Mouse (Mus musculus): Measurements from ENCODE around the gene Kcnma1. TPM values are rescaled to one million over a fixed set of nuclear protein-coding genes. Genes with fewer than 3 reads are reported as not detected.

The Kcnma1 gene
- polyA plus RNA-seq, 1 experiment from 2014 or later, result 0.05 TPM

DNA sequence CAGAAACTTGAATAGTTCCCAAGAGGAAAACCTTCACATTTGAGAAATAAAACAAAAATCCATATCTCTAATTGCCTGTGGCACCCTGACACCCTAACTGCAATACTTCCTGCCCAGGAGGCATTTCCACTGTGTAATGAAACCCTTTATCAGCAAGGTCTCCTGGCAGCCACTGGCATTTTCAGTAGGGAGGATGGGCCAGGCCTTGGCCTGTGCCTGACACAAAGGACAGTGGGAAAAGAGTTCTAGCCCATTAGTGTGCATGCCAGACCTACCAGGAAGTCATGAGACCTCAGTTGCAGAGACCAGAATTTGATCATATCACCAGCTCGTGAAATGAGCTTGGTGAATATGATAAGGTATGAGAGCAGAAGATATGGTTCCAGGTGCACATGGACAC, 488.4 kb downstream of the Kcnma1 start:
- Histone ChIP-seq H3K9ac (ENCODE audit: low read depth, low read length) (no peak overlapping the region), H3K36me3 (ENCODE audit: control insufficient read depth, insufficient read depth) (no peaks in the 10 kb centered on the region), H3K27ac (ENCODE audit: low read length) (no peak overlapping the region), H3K9me3 (replicated peaks; ENCODE audit: control insufficient read depth, low read length) (no peaks in the 10 kb centered on the region), H3K4me3 (ENCODE audit: low read depth, low read length) (no peak overlapping the region), H3K4me1 (ENCODE audit: control insufficient read depth, low read depth, low read length) (no peaks in the 10 kb centered on the region), H3K27me3 (ENCODE audit: control insufficient read depth, insufficient read depth, low read depth, low read length) (no peaks in the 10 kb centered on the region), H3K4me2 (ENCODE audit: low read depth, low read length) (no peak overlapping the region)
- 42% methylated on average over 1 of the region's 1 CpGs for WGBS (ENCODE audit: insufficient replicate concordance)
- ATAC-seq (ENCODE audit: low read depth), result no peak

DNA sequence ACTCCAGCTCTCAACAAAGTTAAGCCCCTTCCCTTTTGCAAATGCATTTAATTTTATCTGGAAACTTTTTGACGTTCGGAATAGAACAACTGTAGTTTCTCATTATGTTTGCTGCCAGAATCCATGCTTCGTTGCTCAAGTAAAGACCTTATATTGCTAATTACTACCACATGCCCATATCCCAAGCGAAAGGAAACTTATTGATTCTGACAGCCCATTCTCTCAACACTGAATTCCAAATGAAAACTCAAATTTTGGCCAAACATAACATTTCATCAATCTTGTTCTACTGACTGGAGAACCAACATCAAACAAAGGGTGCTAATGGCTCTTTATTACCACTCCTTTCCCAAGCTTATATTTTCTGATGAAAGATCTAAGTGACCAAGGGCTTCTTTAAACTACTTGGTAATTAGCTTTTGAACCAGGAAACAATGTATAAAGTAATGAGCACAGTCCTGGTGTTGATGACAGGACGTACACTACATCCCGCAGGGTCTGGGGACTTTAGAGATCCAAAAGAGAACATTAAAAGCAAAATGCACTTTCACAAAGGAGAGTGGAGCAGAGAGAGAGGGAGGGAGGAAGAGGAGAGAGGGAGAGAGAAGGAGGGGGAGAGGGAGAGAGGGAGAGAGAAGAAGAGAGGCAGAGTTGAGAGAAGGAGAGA, 490.3 kb downstream of the Kcnma1 start:
- 61% methylated on average over 6 of the region's 6 CpGs for whole genome bisulfite sequencing (ENCODE audit: insufficient replicate concordance)
- ATAC-seq (ENCODE audit: low read depth), result no peak
- Histone ChIP-seq H3K4me2 (ENCODE audit: low read depth, low read length) (no peak overlapping the region), H3K4me3 (ENCODE audit: low read depth, low read length) (no peak overlapping the region), H3K9me3 (replicated peaks; ENCODE audit: control insufficient read depth, low read length) (no peaks in the 10 kb centered on the region), H3K27me3 (ENCODE audit: control insufficient read depth, insufficient read depth, low read depth, low read length) (no peaks in the 10 kb centered on the region), H3K36me3 (ENCODE audit: control insufficient read depth, insufficient read depth) (no peaks in the 10 kb centered on the region), H3K9ac (ENCODE audit: low read depth, low read length) (no peak overlapping the region), H3K27ac (ENCODE audit: low read length) (no peak overlapping the region), H3K4me1 (ENCODE audit: control insufficient read depth, low read depth, low read length) (no peaks in the 10 kb centered on the region)

DNA sequence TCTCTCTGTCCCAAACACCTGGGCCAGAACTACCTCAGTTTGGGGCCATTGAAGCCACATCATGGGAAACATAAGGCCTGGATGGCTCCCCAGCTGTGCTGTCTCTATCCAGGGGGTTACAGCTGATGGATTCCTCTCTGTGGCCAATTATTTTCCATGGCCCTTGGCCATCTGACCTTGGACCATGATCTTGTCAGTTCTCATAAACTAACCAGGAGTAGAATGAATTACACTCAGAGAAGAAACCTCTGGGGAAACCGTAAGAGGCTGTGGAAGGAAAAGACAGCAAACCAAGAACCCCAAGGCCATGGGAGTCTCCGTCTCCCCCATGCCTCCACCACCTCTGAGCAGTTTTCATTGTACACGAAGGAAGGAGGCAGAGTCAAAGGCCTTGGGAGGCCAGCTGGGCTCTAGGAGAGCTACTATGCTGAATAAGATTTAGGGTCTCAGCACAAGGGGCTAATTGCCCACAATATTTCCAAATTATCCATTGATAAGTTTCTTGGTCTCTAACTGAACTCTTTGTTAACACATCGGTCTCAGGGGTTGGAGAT, 491.6 kb downstream of the Kcnma1 start:
- 61% methylated on average over 4 of the region's 4 CpGs for WGBS (ENCODE audit: insufficient replicate concordance)

DNA sequence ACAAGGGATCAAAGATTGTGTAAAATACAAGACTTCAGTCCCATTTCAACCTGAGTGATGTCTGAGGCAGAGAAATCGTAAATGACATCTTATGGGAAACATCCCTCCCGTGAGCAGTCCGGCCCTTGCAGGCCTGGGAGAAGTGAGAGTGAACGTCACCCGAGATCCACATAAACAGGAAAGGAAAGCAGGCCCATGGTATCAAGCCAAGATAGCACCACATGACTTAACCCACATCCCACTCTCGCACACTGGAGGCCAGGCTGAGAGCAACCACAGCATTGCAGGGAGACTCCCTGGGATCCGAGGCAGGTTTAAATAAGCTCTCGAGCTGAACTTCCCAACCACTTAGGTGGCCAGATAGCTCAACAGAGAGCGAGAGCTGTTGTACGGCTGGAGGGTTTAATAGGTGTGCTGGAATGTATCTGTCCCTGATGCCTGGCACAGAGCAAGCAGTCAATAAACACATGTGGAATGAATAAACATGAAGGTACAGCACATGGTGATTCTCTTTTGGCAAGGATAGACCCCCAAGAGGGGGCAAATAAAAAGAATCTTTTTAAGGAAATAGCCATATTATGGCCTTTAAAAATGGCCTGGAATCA, 493.1 kb downstream of the Kcnma1 start:
- H3K36me3 ChIP-seq (ENCODE audit: control insufficient read depth, insufficient read depth), result no peaks in the 10 kb centered on the region
- H3K27ac ChIP-seq (ENCODE audit: low read length), result no peak overlapping the region
- no peak overlapping the region for H3K4me3 ChIP-seq (ENCODE audit: low read depth, low read length)
- H3K4me1 ChIP-seq (ENCODE audit: control insufficient read depth, low read depth, low read length), result no peaks in the 10 kb centered on the region
- 52% methylated on average over 10 of the region's 10 CpGs for WGBS (ENCODE audit: insufficient replicate concordance)
- no peak for ATAC-seq (ENCODE audit: low read depth)
- no peaks in the 10 kb centered on the region for H3K9me3 ChIP-seq (replicated peaks; ENCODE audit: control insufficient read depth, low read length)
- no peak overlapping the region for H3K4me2 ChIP-seq (ENCODE audit: low read depth, low read length)
- H3K27me3 ChIP-seq (ENCODE audit: control insufficient read depth, insufficient read depth, low read depth, low read length), result no peaks in the 10 kb centered on the region
- H3K9ac ChIP-seq (ENCODE audit: low read depth, low read length), result no peak overlapping the region

More for the DNA sequence above, 491.6 kb downstream of the Kcnma1 start:
- Histone ChIP-seq H3K4me3 (ENCODE audit: low read depth, low read length) (no peak overlapping the region), H3K36me3 (ENCODE audit: control insufficient read depth, insufficient read depth) (no peaks in the 10 kb centered on the region), H3K27me3 (ENCODE audit: control insufficient read depth, insufficient read depth, low read depth, low read length) (no peaks in the 10 kb centered on the region), H3K4me2 (ENCODE audit: low read depth, low read length) (no peak overlapping the region), H3K9me3 (replicated peaks; ENCODE audit: control insufficient read depth, low read length) (no peaks in the 10 kb centered on the region), H3K27ac (ENCODE audit: low read length) (no peak overlapping the region), H3K4me1 (ENCODE audit: control insufficient read depth, low read depth, low read length) (no peaks in the 10 kb centered on the region), H3K9ac (ENCODE audit: low read depth, low read length) (no peak overlapping the region)
- no peak for ATAC-seq (ENCODE audit: low read depth)

DNA sequence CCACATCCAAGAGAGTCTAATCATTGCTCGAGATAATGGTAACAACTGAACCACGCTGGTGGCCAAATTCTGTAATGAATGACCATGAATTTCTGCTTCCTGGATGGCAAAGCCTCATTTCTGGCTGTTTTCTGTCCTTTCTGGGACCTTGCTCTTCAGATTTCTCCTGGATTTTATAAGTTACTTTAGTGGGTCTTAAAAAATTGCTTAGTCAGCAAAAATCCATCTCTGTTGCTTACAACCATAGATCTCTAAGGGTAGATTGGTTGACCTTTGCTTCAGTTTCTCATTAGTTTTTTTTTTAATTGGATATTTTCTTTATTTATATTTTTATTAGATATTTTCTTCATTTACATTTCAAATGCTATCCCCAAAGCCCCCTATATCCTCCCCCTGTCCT, 496.9 kb downstream of the Kcnma1 start:
- no peaks in the 10 kb centered on the region for H3K36me3 ChIP-seq (ENCODE audit: control insufficient read depth, insufficient read depth)
- WGBS (ENCODE audit: insufficient replicate concordance), result 65% methylated on average over 2 of the region's 2 CpGs
- ATAC-seq (ENCODE audit: low read depth), result no peak

DNA sequence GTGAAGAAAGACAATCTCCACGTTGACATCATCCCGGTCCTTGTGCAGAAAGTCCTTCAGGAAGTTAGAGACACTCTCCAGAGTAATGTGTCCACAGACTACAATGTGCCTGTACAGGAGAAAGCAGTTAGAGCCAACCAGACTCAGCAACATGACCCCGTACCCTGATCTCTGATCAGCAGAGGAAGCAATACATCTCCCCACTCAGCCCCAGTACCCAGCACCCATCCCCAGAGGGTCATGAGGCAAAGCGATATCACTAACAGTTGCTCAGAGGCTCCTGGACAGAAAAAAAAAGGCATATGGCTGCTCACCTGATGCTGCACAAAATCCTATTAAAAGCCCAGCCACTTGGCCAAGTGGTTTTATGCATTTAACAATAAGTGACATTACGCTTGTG, 504.5 kb downstream of the Kcnma1 start:
- Histone ChIP-seq H3K27me3 (ENCODE audit: control insufficient read depth, insufficient read depth, low read depth, low read length) (no peaks in the 10 kb centered on the region), H3K36me3 (ENCODE audit: control insufficient read depth, insufficient read depth) (no peaks in the 10 kb centered on the region), H3K9ac (ENCODE audit: low read depth, low read length) (no peak overlapping the region), H3K4me3 (ENCODE audit: low read depth, low read length) (no peak overlapping the region), H3K4me2 (ENCODE audit: low read depth, low read length) (no peak overlapping the region), H3K27ac (ENCODE audit: low read length) (no peak overlapping the region), H3K9me3 (replicated peaks; ENCODE audit: control insufficient read depth, low read length) (no peaks in the 10 kb centered on the region), H3K4me1 (ENCODE audit: control insufficient read depth, low read depth, low read length) (no peaks in the 10 kb centered on the region)
- no peak for ATAC-seq (ENCODE audit: low read depth)
- WGBS (ENCODE audit: insufficient replicate concordance), result 69% methylated on average over 5 of the region's 5 CpGs

More for the DNA sequence above, 496.9 kb downstream of the Kcnma1 start:
- Histone ChIP-seq H3K4me3 (ENCODE audit: low read depth, low read length) (no peak overlapping the region), H3K27ac (ENCODE audit: low read length) (no peak overlapping the region), H3K9me3 (replicated peaks; ENCODE audit: control insufficient read depth, low read length) (no peaks in the 10 kb centered on the region), H3K4me2 (ENCODE audit: low read depth, low read length) (no peak overlapping the region), H3K27me3 (ENCODE audit: control insufficient read depth, insufficient read depth, low read depth, low read length) (no peaks in the 10 kb centered on the region), H3K9ac (ENCODE audit: low read depth, low read length) (no peak overlapping the region), H3K4me1 (ENCODE audit: control insufficient read depth, low read depth, low read length) (no peaks in the 10 kb centered on the region)

DNA sequence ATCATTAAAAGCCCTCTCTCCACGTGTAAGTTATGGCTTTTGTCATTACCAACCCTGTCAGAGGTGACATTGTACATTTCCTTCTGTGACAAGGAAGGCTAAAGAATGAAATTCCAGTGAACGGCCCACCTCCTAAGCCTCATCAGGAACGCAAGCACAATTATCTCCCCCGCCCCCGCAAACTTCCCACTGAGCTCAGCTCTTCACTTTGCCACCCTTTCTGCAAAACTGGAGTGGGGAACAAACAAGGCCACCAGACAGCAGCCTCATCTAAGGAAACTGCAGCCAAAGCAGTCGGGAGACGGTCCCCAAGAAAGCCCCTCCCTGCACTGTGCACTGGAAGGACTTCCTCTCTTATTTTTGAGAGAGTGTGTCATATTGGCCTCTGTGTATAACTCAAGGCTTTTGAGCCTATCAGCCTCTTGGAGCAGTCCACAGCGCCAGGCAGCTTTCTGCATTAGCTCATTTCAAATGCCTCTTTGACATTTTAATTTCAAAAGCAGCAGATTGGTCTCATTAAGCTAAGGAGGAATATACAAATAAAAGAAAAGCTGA, 512.0 kb downstream of the Kcnma1 start:
- no peaks in the 10 kb centered on the region for H3K27me3 ChIP-seq (ENCODE audit: control insufficient read depth, insufficient read depth, low read depth, low read length)
- no peaks in the 10 kb centered on the region for H3K4me1 ChIP-seq (ENCODE audit: control insufficient read depth, low read depth, low read length)
- no peak overlapping the region for H3K27ac ChIP-seq (ENCODE audit: low read length)
- no peaks in the 10 kb centered on the region for H3K36me3 ChIP-seq (ENCODE audit: control insufficient read depth, insufficient read depth)
- no peaks in the 10 kb centered on the region for H3K9me3 ChIP-seq (replicated peaks; ENCODE audit: control insufficient read depth, low read length)
- WGBS (ENCODE audit: insufficient replicate concordance), result 40% methylated on average over 8 of the region's 8 CpGs
- ATAC-seq (ENCODE audit: low read depth), result no peak
- H3K9ac ChIP-seq (ENCODE audit: low read depth, low read length), result no peak overlapping the region
- no peak overlapping the region for H3K4me2 ChIP-seq (ENCODE audit: low read depth, low read length)
- H3K4me3 ChIP-seq (ENCODE audit: low read depth, low read length), result no peak overlapping the region

DNA sequence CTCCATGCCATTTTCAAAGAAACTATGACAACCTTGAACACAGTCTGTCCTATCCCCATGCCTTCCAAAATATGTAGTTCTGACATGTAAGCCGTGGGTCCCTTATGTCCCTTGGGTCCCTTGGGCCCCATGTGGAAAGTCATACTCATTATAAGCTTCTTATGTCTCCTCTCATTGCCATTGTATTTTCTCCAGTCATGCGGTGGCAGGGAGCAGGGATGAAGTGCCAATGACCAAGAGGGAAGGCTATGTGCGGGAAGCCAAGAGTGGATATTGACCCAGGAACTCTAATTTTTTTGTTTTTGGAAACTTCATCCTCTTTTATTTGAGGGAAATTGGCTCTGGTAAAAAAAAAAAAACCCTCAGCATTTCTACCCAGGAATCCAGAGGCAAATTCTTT, 517.5 kb downstream of the Kcnma1 start:
- Histone ChIP-seq H3K4me3 (ENCODE audit: low read depth, low read length) (no peak overlapping the region), H3K9ac (ENCODE audit: low read depth, low read length) (no peak overlapping the region), H3K27ac (ENCODE audit: low read length) (no peak overlapping the region), H3K36me3 (ENCODE audit: control insufficient read depth, insufficient read depth) (no peaks in the 10 kb centered on the region), H3K4me1 (ENCODE audit: control insufficient read depth, low read depth, low read length) (no peaks in the 10 kb centered on the region), H3K9me3 (replicated peaks; ENCODE audit: control insufficient read depth, low read length) (no peaks in the 10 kb centered on the region), H3K4me2 (ENCODE audit: low read depth, low read length) (no peak overlapping the region), H3K27me3 (ENCODE audit: control insufficient read depth, insufficient read depth, low read depth, low read length) (no peaks in the 10 kb centered on the region)
- ATAC-seq (ENCODE audit: low read depth), result no peak
- 56% methylated on average over 3 of the region's 3 CpGs for WGBS (ENCODE audit: insufficient replicate concordance)

DNA sequence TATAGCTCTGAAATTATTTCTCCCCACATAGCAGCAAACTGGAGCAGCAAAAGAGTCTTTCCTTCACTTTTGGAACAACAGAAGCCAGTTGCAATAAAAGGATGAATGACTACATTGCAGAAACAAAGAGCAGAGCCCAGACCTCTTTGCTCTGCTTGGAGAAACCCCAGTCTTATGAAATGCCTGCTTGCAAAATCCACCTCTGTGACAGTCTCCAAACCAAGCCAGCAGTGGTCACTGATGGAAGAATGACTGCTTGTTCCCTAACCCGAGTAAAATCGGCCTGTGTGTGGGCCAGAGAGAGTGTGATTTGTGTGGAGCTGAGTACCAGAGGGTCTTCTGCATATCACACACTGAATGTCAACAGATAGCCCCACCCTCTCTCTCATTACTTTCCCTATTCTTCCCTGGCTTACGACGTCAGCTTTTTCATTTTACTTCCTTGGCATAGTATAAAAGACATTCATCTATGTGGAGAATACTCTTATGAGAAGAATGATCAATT, 518.0 kb downstream of the Kcnma1 start:
- no peak overlapping the region for H3K27ac ChIP-seq (ENCODE audit: low read length)
- WGBS (ENCODE audit: insufficient replicate concordance), result 56% methylated on average over 4 of the region's 4 CpGs
- no peak for ATAC-seq (ENCODE audit: low read depth)
- H3K4me3 ChIP-seq (ENCODE audit: low read depth, low read length), result no peak overlapping the region
- no peaks in the 10 kb centered on the region for H3K36me3 ChIP-seq (ENCODE audit: control insufficient read depth, insufficient read depth)
- no peaks in the 10 kb centered on the region for H3K27me3 ChIP-seq (ENCODE audit: control insufficient read depth, insufficient read depth, low read depth, low read length)
- no peak overlapping the region for H3K9ac ChIP-seq (ENCODE audit: low read depth, low read length)
- H3K9me3 ChIP-seq (replicated peaks; ENCODE audit: control insufficient read depth, low read length), result no peaks in the 10 kb centered on the region
- no peaks in the 10 kb centered on the region for H3K4me1 ChIP-seq (ENCODE audit: control insufficient read depth, low read depth, low read length)
- H3K4me2 ChIP-seq (ENCODE audit: low read depth, low read length), result no peak overlapping the region

All from liver, embryonic 16.5 days (tissue).